Mouse (Mus musculus): Measurements from ENCODE around the gene Gsta3. TPM values are rescaled to one million over a fixed set of nuclear protein-coding genes. Genes with fewer than 3 reads are reported as not detected.

The Gsta3 gene
- polyA plus RNA-seq, 1 experiment from 2014 or later, result 10.3 TPM

DNA sequence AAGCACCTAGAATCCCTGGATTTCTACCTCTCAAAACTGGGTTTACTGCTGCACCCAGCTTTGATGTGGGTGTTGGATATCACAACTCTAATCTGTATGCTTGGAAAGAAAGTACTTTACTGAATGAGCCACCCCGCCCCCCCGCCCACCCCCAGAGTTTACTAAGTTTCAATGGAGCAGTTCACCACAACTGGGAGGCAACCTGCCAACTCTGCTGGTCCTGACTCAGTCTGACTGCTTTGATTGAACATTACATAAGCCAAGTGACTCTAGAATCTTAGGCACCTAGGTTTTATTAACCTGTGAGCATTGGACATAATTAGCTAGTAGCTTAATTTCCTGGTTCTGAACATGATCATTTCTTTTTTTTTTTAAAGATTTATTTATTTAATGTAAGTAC is 73.9 kb downstream of the Gsta3 start:
- no peaks in the 10 kb centered on the region for H3K36me3 ChIP-seq
- no peak overlapping the region for H3K27ac ChIP-seq
- H3K9me3 ChIP-seq (replicated peaks), result no peaks in the 10 kb centered on the region
- no peak overlapping the region for H3K4me3 ChIP-seq (replicated peaks)
- no peak for ATAC-seq (replicated peaks; ENCODE audit: low FRiP score)
- H3K4me1 ChIP-seq, result no peaks in the 10 kb centered on the region
- no peak overlapping the region for H3K9ac ChIP-seq
- no peaks in the 10 kb centered on the region for H3K27me3 ChIP-seq
- WGBS, result 97% methylated on average over 2 of the region's 2 CpGs
- no peak overlapping the region for H3K4me2 ChIP-seq

Other genes starting within 250 kb of the Gsta3 start
- gene Tram2, start 161.4 kb upstream of the Gsta3 start, polyA plus RNA-seq (2015; fragmentation: Nextera tagmentation; extraction: Ambion mirVana), result 8.6 and 9.4 TPM in 2 replicates
- 11.8 and 12.7 TPM in 2 replicates for gene Tmem14a, start 22.0 kb upstream of the Gsta3 start, polyA plus RNA-seq (2015; fragmentation: Nextera tagmentation; extraction: Ambion mirVana)
- gene Khdc1a, start 109.1 kb downstream of the Gsta3 start, polyA plus RNA-seq (2015; fragmentation: Nextera tagmentation; extraction: Ambion mirVana), result not detected in 2 replicates
- gene Khdc1c, start 127.7 kb downstream of the Gsta3 start, polyA plus RNA-seq (2015; fragmentation: Nextera tagmentation; extraction: Ambion mirVana), result not detected in 2 replicates
- gene Khdc1b, start 143.0 kb downstream of the Gsta3 start, polyA plus RNA-seq (2015; fragmentation: Nextera tagmentation; extraction: Ambion mirVana), result not detected in 2 replicates